Mouse (Mus musculus) testis, adult 2 months (tissue): ENCODE results near the gene Ulk3.

ENCODE experiments used
- CTCF ChIP-seq: fragments of 200-500 bp; IDR thresholded peaks from 2 replicates; pipeline ENCODE4 v1.5.1; 2012; ENCODE audit warnings: low read depth, mild to moderate bottlenecking, inconsistent platforms, low read length, moderate library complexity; ENCODE audit not compliant: control insufficient read depth, insufficient read depth, insufficient replicate concordance
- POLR2A ChIP-seq: fragments of 200-500 bp; IDR thresholded peaks from 2 replicates; pipeline ENCODE4 v1.6.1; 2012; ENCODE audit warnings: low read depth, mild to moderate bottlenecking, inconsistent platforms, low read length, moderate library complexity; ENCODE audit not compliant: control insufficient read depth

DNA sequence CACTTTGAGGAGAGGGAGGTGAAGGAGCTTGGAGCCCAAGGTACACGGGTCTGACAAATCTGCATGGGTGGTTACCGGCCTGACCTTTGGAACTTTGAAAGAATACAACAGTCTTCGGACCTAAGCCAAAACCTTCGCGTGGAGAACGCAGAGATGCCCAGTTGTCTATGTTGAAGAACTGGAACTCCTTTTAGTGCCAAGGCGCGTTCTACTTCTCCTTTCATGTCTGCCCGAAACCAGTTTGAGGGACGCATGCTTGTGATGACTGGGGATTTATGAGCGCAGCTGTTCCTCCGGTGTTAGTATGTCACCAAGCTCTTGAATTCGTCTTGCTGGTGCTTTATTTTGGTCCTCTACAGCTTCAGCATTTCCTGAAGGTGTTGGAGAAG is 27.5 kb upstream of the Ulk3 start:
- TF ChIP-seq POLR2A (no peak), CTCF (no peak)
